In genomic region chr2:30416649-30416965, GRCm38 (mm10) we compare ENCODE assay signal across 8 mouse cellular contexts. TPM values are rescaled to one million over a fixed set of nuclear protein-coding genes. Genes with fewer than 3 reads are reported as not detected.
DNase-seq lines count a peak whose midpoint lies in the region; ATAC-seq and TF ChIP-seq lines count a peak whose summit lies in the region.

No protein-coding gene starts in this region.

- H3K4me2 ChIP-seq in limb, embryonic 15.5 days = peak overlapping the region; percentile 72
- peak overlapping the region; percentile 79 for H3K4me2 ChIP-seq in stomach, postnatal 0 days (replicated peaks; ENCODE audit: low read depth)

- no peak for TF ChIP-seq EP300 in stomach, postnatal 0 days (optimal IDR thresholded peaks at IDR 0.05)

- 0% methylated on average over 7 of the region's 7 CpGs for WGBS in limb, embryonic 15.5 days
- WGBS in stomach, postnatal 0 days = 0% methylated on average over 6 of the region's 7 CpGs

- TF ChIP-seq POLR2A in testis, adult 2 months (IDR thresholded peaks at IDR 0.05; ENCODE audit: control insufficient read depth, low read depth, low read length) = no peak

- DNase-seq in embryo, embryonic 10.5 days (ENCODE audit: low spot score) = peak; percentile 63
- DNase-seq in embryo, embryonic 9.5 days (ENCODE audit: extremely low spot score) = no peak
- DNase-seq in testis, postnatal 14 days (ENCODE audit: low spot score) = no peak
- no peak for DNase-seq in stomach, postnatal 0 days (ENCODE audit: low spot score)
- DNase-seq in adrenal gland, postnatal 4 days (ENCODE audit: low spot score in 2 of 2) = no peak
- DNase-seq in cerebellum, postnatal 10 days = no peak

- TF ChIP-seq CTCF in testis, adult 2 months (IDR thresholded peaks at IDR 0.05; ENCODE audit: control insufficient read depth, insufficient read depth, insufficient replicate concordance, low read depth, low read length) = no peak
- TF ChIP-seq CTCF in stomach, postnatal 0 days (IDR thresholded peaks at IDR 0.05; ENCODE audit: low read depth) = no peak

- peak overlapping the region; percentile 89 for H3K9ac ChIP-seq in limb, embryonic 15.5 days
- H3K9ac ChIP-seq in stomach, postnatal 0 days (ENCODE audit: low read length) = peak overlapping the region; percentile 90

- H3K36me3 ChIP-seq in testis, adult 2 months (ENCODE audit: control insufficient read depth, insufficient read depth, low read length) = peaks cover 2% of the 10 kb centered on the region
- H3K36me3 ChIP-seq in limb, embryonic 15.5 days = no peaks in the 10 kb centered on the region
- peaks cover 2% of the 10 kb centered on the region; the same call in 1 of the 2 replicates for H3K36me3 ChIP-seq in stomach, postnatal 0 days (ENCODE audit: control insufficient read depth, insufficient read depth, low read length)

- H3K27ac ChIP-seq in testis, adult 2 months (ENCODE audit: control insufficient read depth, insufficient read depth, low read depth, low read length) = peak overlapping the region; percentile 99
- H3K27ac ChIP-seq in limb, embryonic 15.5 days = peak overlapping the region; percentile 98
- H3K27ac ChIP-seq in stomach, postnatal 0 days (replicated peaks) = peak overlapping the region; percentile 94

- peaks cover 22% of the 10 kb centered on the region for H3K4me1 ChIP-seq in testis, adult 2 months (ENCODE audit: control insufficient read depth, insufficient read depth, low read length)
- peaks cover 57% of the 10 kb centered on the region for H3K4me1 ChIP-seq in limb, embryonic 15.5 days
- no peaks in the 10 kb centered on the region; the same call in 1 of the 2 replicates for H3K4me1 ChIP-seq in stomach, postnatal 0 days (replicated peaks; ENCODE audit: control insufficient read depth, insufficient read depth)

- ATAC-seq in limb, embryonic 15.5 days (ENCODE audit: insufficient number of reproducible peaks, low FRiP score, low TSS enrichment, low read depth) = no peak
- no peak for ATAC-seq in stomach, postnatal 0 days (ENCODE audit: low FRiP score, low TSS enrichment)

- no peaks in the 10 kb centered on the region for H3K27me3 ChIP-seq in testis, adult 2 months (ENCODE audit: control insufficient read depth, insufficient read depth, low read length)
- H3K27me3 ChIP-seq in limb, embryonic 15.5 days = no peaks in the 10 kb centered on the region
- no peaks in the 10 kb centered on the region for H3K27me3 ChIP-seq in stomach, postnatal 0 days (ENCODE audit: control insufficient read depth, insufficient read depth, low read length)

- H3K4me3 ChIP-seq in testis, adult 2 months (ENCODE audit: control insufficient read depth, low read depth, low read length) = peak overlapping the region; percentile 96
- peak overlapping the region; percentile 87 for H3K4me3 ChIP-seq in limb, embryonic 15.5 days
- H3K4me3 ChIP-seq in stomach, postnatal 0 days (ENCODE audit: low read depth, low read length) = peak overlapping the region; percentile 95

- H3K9me3 ChIP-seq in limb, embryonic 15.5 days = no peaks in the 10 kb centered on the region
- H3K9me3 ChIP-seq in stomach, postnatal 0 days (ENCODE audit: control insufficient read depth, low read length) = no peaks in the 10 kb centered on the region

RNA-seq across cellular contexts. Expression of gene Ptpa, which starts 0.8 kb away (rescaled TPM):
- 87.3 and 106 TPM in 2 replicates for polyA plus RNA-seq in testis, adult 2 months (2012; rRNA removed)
- 137 and 149 TPM in 2 replicates for polyA plus RNA-seq in limb, embryonic 15.5 days (2015; fragmentation: Nextera tagmentation; extraction: Ambion mirVana)
- 76.6 and 79.6 TPM in 2 replicates for polyA plus RNA-seq in stomach, postnatal 0 days (2015; fragmentation: Nextera tagmentation; extraction: Ambion mirVana)
- total RNA-seq in adrenal gland, postnatal 4 days (2021) = 100 to 1,000 TPM; 165 to 169 TPM

RNA-seq across cellular contexts. Expression of gene Crat, which starts 1.0 kb away (rescaled TPM):
- polyA plus RNA-seq in testis, adult 2 months (2012; rRNA removed) = 591 and 623 TPM in 2 replicates
- 23.9 and 37.6 TPM in 2 replicates for polyA plus RNA-seq in limb, embryonic 15.5 days (2015; fragmentation: Nextera tagmentation; extraction: Ambion mirVana)
- polyA plus RNA-seq in stomach, postnatal 0 days (2015; fragmentation: Nextera tagmentation; extraction: Ambion mirVana) = 22.0 and 25.9 TPM in 2 replicates
- total RNA-seq in adrenal gland, postnatal 4 days (2021) = 10 to 100 TPM; 77.6 to 90.3 TPM

RNA-seq across cellular contexts. Expression of gene Dolpp1, which starts 24.6 kb away (rescaled TPM):
- polyA plus RNA-seq in testis, adult 2 months (2012; rRNA removed) = 27.3 and 32.6 TPM in 2 replicates
- 35.5 and 35.8 TPM in 2 replicates for polyA plus RNA-seq in limb, embryonic 15.5 days (2015; fragmentation: Nextera tagmentation; extraction: Ambion mirVana)
- polyA plus RNA-seq in stomach, postnatal 0 days (2015; fragmentation: Nextera tagmentation; extraction: Ambion mirVana) = 29.8 and 32.9 TPM in 2 replicates
- total RNA-seq in adrenal gland, postnatal 4 days (2021) = 10 to 100 TPM; 25.9 to 33.9 TPM

RNA-seq across cellular contexts. Expression of gene Miga2, which starts 52.6 kb away (rescaled TPM):
- polyA plus RNA-seq in testis, adult 2 months (2012; rRNA removed) = 6.3 and 6.7 TPM in 2 replicates
- 23.3 and 23.9 TPM in 2 replicates for polyA plus RNA-seq in limb, embryonic 15.5 days (2015; fragmentation: Nextera tagmentation; extraction: Ambion mirVana)
- 16.8 and 17.8 TPM in 2 replicates for polyA plus RNA-seq in stomach, postnatal 0 days (2015; fragmentation: Nextera tagmentation; extraction: Ambion mirVana)
- total RNA-seq in adrenal gland, postnatal 4 days (2021) = 10 to 100 TPM; 65.1 to 71.1 TPM

RNA-seq across cellular contexts. Expression of gene Ier5l, which starts 57.4 kb away (rescaled TPM):
- polyA plus RNA-seq in testis, adult 2 months (2012; rRNA removed) = 2.2 and 2.8 TPM in 2 replicates
- 1.9 and 2.1 TPM in 2 replicates for polyA plus RNA-seq in limb, embryonic 15.5 days (2015; fragmentation: Nextera tagmentation; extraction: Ambion mirVana)
- 1.8 and 4.4 TPM in 2 replicates for polyA plus RNA-seq in stomach, postnatal 0 days (2015; fragmentation: Nextera tagmentation; extraction: Ambion mirVana)
- 10 to 100 TPM; 10.6 to 11.6 TPM for total RNA-seq in adrenal gland, postnatal 4 days (2021)

Comparison
In these comparisons a context has a peak if more than half of its experiments do, and no peak if none do; other contexts are left out.
1. RNA of gene Crat, which starts 1.0 kb away (polyA plus RNA-seq): 591 to 623 TPM in testis, adult 2 months; 23.9 to 37.6 TPM in limb, embryonic 15.5 days and 22.0 to 25.9 TPM in stomach, postnatal 0 days; every median in the first group is over 10 times any median in the second.
2. Peak in every context shown above with its lines, with median percentiles within 50 percentile points of each other: H3K27ac ChIP-seq and H3K4me3 ChIP-seq.